Mouse (Mus musculus) testis, adult 2 months (tissue): ENCODE measurements around the gene Isoc2b.

Experiments used
- CTCF ChIP-seq: fragments of 200-500 bp; IDR thresholded peaks from 2 replicates; pipeline ENCODE4 v1.5.1; 2012; ENCODE audit warnings: low read depth, mild to moderate bottlenecking, inconsistent platforms, low read length, moderate library complexity; ENCODE audit not compliant: control insufficient read depth, insufficient read depth, insufficient replicate concordance
- POLR2A ChIP-seq: fragments of 200-500 bp; IDR thresholded peaks from 2 replicates; pipeline ENCODE4 v1.6.1; 2012; ENCODE audit warnings: low read depth, mild to moderate bottlenecking, inconsistent platforms, low read length, moderate library complexity; ENCODE audit not compliant: control insufficient read depth

GRCm38 (mm10) chr7:4825365-4825764 lies 44.7 kb downstream of the Isoc2b start:
- TF ChIP-seq POLR2A: no peak
- no peak for TF ChIP-seq CTCF
